Mouse (Mus musculus) neutrophil, adult 83 days (primary cell): ENCODE results near the gene Adamts8. TPM values are rescaled to one million over a fixed set of nuclear protein-coding genes. Genes with fewer than 3 reads are reported as not detected.

Source experiments
- total RNA-seq, 2 experiments: library from RNA; stranded (reverse); gene quantifications; one replicate each; pipeline ENCODE4 v1.2.4; 2023

Gene Adamts8
- total RNA-seq: not detected

GRCm38 (mm10) chr9:30942512-30943313 is at the start of gene Adamts8:
Adamts8 (plus strand) TSS chr9:30942562.

GRCm38 (mm10) chr9:30922197-30922894 is 20.0 kb upstream of the Adamts8 start, which contains the start of gene Adamts15:
Adamts15 (minus strand) TSS chr9:30922452.

Other genes starting within 250 kb of the Adamts8 start
- gene Adamts15, start 20.1 kb upstream of the Adamts8 start, total RNA-seq: under 1 TPM in 1 of 2 experiments, not detected in 1; 0.11 TPM
- gene Zbtb44, start 88.1 kb downstream of the Adamts8 start, total RNA-seq: 10 to 100 TPM; 27.2 to 30.2 TPM
- gene St14, start 189.3 kb downstream of the Adamts8 start, total RNA-seq: 1 to 10 TPM; 1.5 TPM